Mouse (Mus musculus): ENCODE data around the gene Igsf21. TPM values are rescaled to one million over a fixed set of nuclear protein-coding genes. Genes with fewer than 3 reads are reported as not detected.

Gene Igsf21
- total RNA-seq, 2 experiments from 2014 or later = 0.12 to 0.29 TPM

- DNase-seq = no peak
These were observed 151.7 kb downstream of the Igsf21 start for GRCm38 (mm10) chr4:140094835-140095234.

- DNase-seq = no peak
These were observed 154.2 kb downstream of the Igsf21 start for GRCm38 (mm10) chr4:140092367-140092766.

GRCm38 (mm10) chr4:140091693-140092092 lies 154.9 kb downstream of the Igsf21 start:
- no peak for DNase-seq

GRCm38 (mm10) chr4:140089676-140090075 lies 156.9 kb downstream of the Igsf21 start:
- no peak for DNase-seq

- no peak for DNase-seq
These were observed 157.7 kb downstream of the Igsf21 start for GRCm38 (mm10) chr4:140088711-140089440.

GRCm38 (mm10) chr4:140086192-140086591 lies 160.4 kb downstream of the Igsf21 start:
- DNase-seq = no peak

- DNase-seq = no peak
These were observed 162.0 kb downstream of the Igsf21 start for GRCm38 (mm10) chr4:140084521-140085011.

GRCm38 (mm10) chr4:140084064-140084463 lies 162.5 kb downstream of the Igsf21 start:
- DNase-seq = no peak

- no peak for DNase-seq
These were observed 168.2 kb downstream of the Igsf21 start for GRCm38 (mm10) chr4:140078416-140078815.

GRCm38 (mm10) chr4:140077615-140078014 lies 169.0 kb downstream of the Igsf21 start:
- DNase-seq = no peak

GRCm38 (mm10) chr4:140076852-140077563 lies 169.6 kb downstream of the Igsf21 start:
- DNase-seq = no peak

GRCm38 (mm10) chr4:140076428-140076827 lies 170.2 kb downstream of the Igsf21 start:
- no peak for DNase-seq

GRCm38 (mm10) chr4:140071047-140071446 lies 175.5 kb downstream of the Igsf21 start:
- DNase-seq = no peak

- DNase-seq = no peak
These were observed 176.3 kb downstream of the Igsf21 start for GRCm38 (mm10) chr4:140070331-140070652.

GRCm38 (mm10) chr4:140069563-140070330 lies 176.8 kb downstream of the Igsf21 start:
- no peak for DNase-seq

GRCm38 (mm10) chr4:140068468-140068867 lies 178.1 kb downstream of the Igsf21 start:
- no peak for DNase-seq

- DNase-seq = no peak
These were observed 180.6 kb downstream of the Igsf21 start for GRCm38 (mm10) chr4:140066011-140066410.

GRCm38 (mm10) chr4:140063153-140063671 lies 183.4 kb downstream of the Igsf21 start:
- DNase-seq = no peak

- DNase-seq = no peak
These were observed 186.3 kb downstream of the Igsf21 start for GRCm38 (mm10) chr4:140060251-140060650.

GRCm38 (mm10) chr4:140053042-140053441 lies 193.5 kb downstream of the Igsf21 start:
- DNase-seq = no peak

GRCm38 (mm10) chr4:140052575-140052974 lies 194.0 kb downstream of the Igsf21 start:
- DNase-seq = no peak

GRCm38 (mm10) chr4:140047807-140048362 lies 198.7 kb downstream of the Igsf21 start:
- DNase-seq = no peak

Measured in gastrocnemius, postnatal 10 days (tissue).